Mouse (Mus musculus): ENCODE measurements at regions not wholly inside any gene's neighbourhood (a gene's known extent, or its start where the extent isn't known, plus 50 kb on each side); places are given as distances from the start of the nearest gene placed in this dataset.

DNA sequence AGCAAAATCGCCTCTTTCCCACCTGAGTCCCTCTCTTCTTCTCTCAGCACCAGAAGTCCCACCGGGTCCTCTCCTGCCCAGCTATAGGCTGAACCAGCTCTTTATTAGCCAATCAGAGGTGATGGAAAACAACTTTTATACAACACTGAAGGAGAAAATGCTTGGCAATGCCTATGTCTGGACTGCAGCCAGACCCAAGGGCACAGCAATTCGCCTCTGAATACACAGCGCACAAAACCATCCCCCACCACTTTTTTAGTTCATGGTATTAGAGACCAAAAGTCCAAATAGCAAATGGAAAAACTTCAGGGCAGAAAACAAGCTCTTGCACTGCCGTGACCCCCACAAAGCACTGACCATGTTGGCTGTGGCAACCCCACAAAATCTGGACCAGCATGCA, 57.8 kb upstream of the Egln3 start:
- TF ChIP-seq CHD2 (IDR thresholded peaks at IDR 0.05; ENCODE audit: low read depth, low read length): no peak
- no peak for TF ChIP-seq ZC3H11A (IDR thresholded peaks at IDR 0.05; ENCODE audit: borderline replicate concordance, low read depth, low read length)
- TF ChIP-seq HCFC1 (IDR thresholded peaks at IDR 0.05; ENCODE audit: borderline replicate concordance, insufficient read depth, low read length): no peak
- TF ChIP-seq ZNF384 (IDR thresholded peaks at IDR 0.05; ENCODE audit: low read depth, low read length): no peak
- TF ChIP-seq MAFK (IDR thresholded peaks at IDR 0.05; ENCODE audit: insufficient read depth, low read depth, low read length): no peak
